Mouse (Mus musculus): ENCODE data around the gene Plce1. TPM values are rescaled to one million over a fixed set of nuclear protein-coding genes. Genes with fewer than 3 reads are reported as not detected.
"Not testable (repeated sequence)": the region's sequence is repeated elsewhere in the genome, so short reads cannot be mapped to it uniquely, and the experiment has no call there.

Gene Plce1
- polyA plus RNA-seq, 1 experiment from 2014 or later = 2.0 TPM

DNA sequence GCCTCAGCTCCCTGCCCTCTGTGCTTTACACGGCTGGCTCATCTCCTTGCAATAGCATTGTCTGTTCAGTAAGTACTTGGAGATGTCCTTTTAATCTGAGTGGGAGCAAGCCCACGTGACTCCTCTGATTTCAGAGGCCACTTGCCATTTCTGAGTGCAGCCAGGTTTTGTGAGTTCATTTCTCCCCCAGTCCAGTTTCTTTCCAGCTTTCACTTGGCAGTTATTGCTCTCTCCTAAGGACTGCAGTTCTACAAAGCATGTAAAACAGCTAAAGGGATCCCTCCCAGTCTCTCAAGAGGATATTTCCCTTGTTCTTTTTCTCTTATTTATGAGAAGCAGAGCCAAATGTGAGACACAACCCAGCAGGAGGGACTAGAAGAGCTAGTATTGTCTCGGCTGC lies 58.4 kb downstream of the Plce1 start:
- DNase-seq (ENCODE audit: low spot score) = no peak
- Histone ChIP-seq H3K4me2 (replicated peaks; ENCODE audit: low read depth, low read length) (no peak overlapping the region), H3K27ac (ENCODE audit: low read length) (no peak overlapping the region), H3K9ac (replicated peaks; ENCODE audit: low read depth) (no peak overlapping the region), H3K27me3 (replicated peaks; ENCODE audit: insufficient read depth, low read length) (no peaks in the 10 kb centered on the region), H3K36me3 (ENCODE audit: insufficient read depth, low read length) (no peaks in the 10 kb centered on the region), H3K9me3 (ENCODE audit: low read length) (no peaks in the 10 kb centered on the region), H3K4me3 (ENCODE audit: low read depth, low read length) (no peak overlapping the region), H3K4me1 (ENCODE audit: insufficient read depth, low read depth, low read length) (no peaks in the 10 kb centered on the region)
- no peak for ATAC-seq
- TF ChIP-seq CTCF (IDR thresholded peaks at IDR 0.05) (no peak), EP300 (IDR thresholded peaks at IDR 0.05) (no peak)
- WGBS = 69% methylated on average over 3 of the region's 3 CpGs

DNA sequence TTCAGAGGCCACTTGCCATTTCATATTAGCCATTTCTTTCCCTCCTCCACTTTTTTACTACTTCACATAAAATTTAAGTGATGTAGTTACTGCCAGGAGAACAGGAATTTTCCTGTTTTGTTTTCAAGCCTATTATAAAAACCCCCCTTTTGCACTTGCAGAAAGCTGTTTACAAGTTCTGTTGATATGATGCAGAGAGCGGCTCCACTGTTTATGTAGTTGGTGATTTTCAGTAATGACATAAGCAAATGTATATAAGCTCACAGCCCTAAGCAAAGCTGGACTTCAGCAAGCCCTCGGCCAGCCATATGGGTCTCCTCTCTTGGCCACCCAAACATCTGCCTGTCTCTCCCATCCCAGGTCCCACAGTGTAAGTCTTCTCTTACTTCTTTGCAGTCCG lies 59.6 kb downstream of the Plce1 start:
- Histone ChIP-seq H3K9me3 (ENCODE audit: low read length) (no peaks in the 10 kb centered on the region), H3K27ac (ENCODE audit: low read length) (no peak overlapping the region), H3K36me3 (ENCODE audit: insufficient read depth, low read length) (no peaks in the 10 kb centered on the region), H3K4me2 (replicated peaks; ENCODE audit: low read depth, low read length) (no peak overlapping the region), H3K4me1 (ENCODE audit: insufficient read depth, low read depth, low read length) (no peaks in the 10 kb centered on the region), H3K4me3 (ENCODE audit: low read depth, low read length) (no peak overlapping the region), H3K9ac (replicated peaks; ENCODE audit: low read depth) (no peak overlapping the region), H3K27me3 (replicated peaks; ENCODE audit: insufficient read depth, low read length) (no peaks in the 10 kb centered on the region)
- no peak for ATAC-seq
- TF ChIP-seq CTCF (IDR thresholded peaks at IDR 0.05) = no peak
- no peak for TF ChIP-seq EP300 (IDR thresholded peaks at IDR 0.05)
- DNase-seq (ENCODE audit: low spot score) = no peak
- 72% methylated on average over 3 of the region's 3 CpGs for WGBS

DNA sequence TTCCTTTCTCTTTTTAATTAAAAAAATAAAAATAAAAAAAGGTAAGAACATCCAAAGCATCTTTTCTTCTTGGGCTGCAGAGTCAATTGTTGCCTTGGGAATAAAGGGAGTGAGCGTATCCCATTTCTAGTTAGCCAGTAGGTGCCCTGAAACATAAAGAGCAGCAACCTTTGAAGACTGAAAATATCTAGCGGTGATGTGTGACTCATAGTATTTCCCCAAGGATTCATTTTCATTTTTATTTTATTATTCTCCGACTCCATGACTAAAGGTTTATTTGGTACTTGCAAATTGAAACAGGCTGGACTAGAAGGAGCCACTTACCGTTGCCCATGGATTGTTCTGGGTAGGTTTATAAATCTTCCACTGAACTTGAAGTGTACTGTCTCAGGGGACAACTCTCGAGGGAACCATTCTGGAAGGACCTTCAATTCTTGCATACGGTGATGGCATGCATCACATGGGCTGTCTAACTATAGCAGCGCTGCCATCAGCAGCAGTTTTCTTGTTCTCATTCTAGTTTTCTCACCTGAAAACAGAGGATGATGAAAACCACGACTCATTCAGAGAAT lies 68.7 kb downstream of the Plce1 start:
- no peak for ATAC-seq
- no peaks in the 10 kb centered on the region for H3K36me3 ChIP-seq (ENCODE audit: insufficient read depth, low read length)
- 84% methylated on average over 8 of the region's 8 CpGs for WGBS
- H3K27ac ChIP-seq (ENCODE audit: low read length) = no peak overlapping the region
- no peak overlapping the region for H3K4me2 ChIP-seq (replicated peaks; ENCODE audit: low read depth, low read length)
- H3K9me3 ChIP-seq (ENCODE audit: low read length) = no peaks in the 10 kb centered on the region
- H3K9ac ChIP-seq (replicated peaks; ENCODE audit: low read depth) = no peak overlapping the region
- no peak for DNase-seq (ENCODE audit: low spot score)
- no peaks in the 10 kb centered on the region for H3K4me1 ChIP-seq (ENCODE audit: insufficient read depth, low read depth, low read length)
- TF ChIP-seq CTCF (IDR thresholded peaks at IDR 0.05) (no peak), EP300 (IDR thresholded peaks at IDR 0.05) (no peak)
- no peaks in the 10 kb centered on the region for H3K27me3 ChIP-seq (replicated peaks; ENCODE audit: insufficient read depth, low read length)
- H3K4me3 ChIP-seq (ENCODE audit: low read depth, low read length) = no peak overlapping the region

DNA sequence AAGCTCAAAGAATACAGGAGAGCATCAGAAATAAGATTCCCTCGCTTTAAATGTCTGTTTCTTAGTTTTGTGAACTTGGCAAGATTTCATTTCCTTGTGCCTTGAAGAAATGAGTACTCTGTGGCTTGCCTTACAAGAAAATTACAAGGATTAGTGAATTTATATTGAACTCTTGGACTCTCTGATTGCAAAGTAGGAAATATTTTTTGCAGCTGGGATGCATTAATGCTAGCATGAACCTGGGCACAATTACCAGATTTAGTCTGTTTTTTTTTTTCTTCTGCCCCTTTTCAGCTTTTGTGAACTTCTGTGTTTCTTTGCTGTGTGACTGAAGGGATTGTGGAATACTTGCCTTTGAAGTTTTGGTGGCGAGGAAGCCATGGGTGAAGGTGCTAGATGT lies 72.6 kb downstream of the Plce1 start:
- no peak for ATAC-seq
- Histone ChIP-seq H3K4me2 (replicated peaks; ENCODE audit: low read depth, low read length) (no peak overlapping the region), H3K4me3 (ENCODE audit: low read depth, low read length) (no peak overlapping the region), H3K36me3 (ENCODE audit: insufficient read depth, low read length) (no peaks in the 10 kb centered on the region), H3K27ac (ENCODE audit: low read length) (no peak overlapping the region), H3K9me3 (ENCODE audit: low read length) (no peaks in the 10 kb centered on the region), H3K4me1 (ENCODE audit: insufficient read depth, low read depth, low read length) (no peaks in the 10 kb centered on the region), H3K9ac (replicated peaks; ENCODE audit: low read depth) (no peak overlapping the region), H3K27me3 (replicated peaks; ENCODE audit: insufficient read depth, low read length) (no peaks in the 10 kb centered on the region)
- no peak for TF ChIP-seq EP300 (IDR thresholded peaks at IDR 0.05)
- 62% methylated on average over 2 of the region's 2 CpGs for WGBS
- DNase-seq (ENCODE audit: low spot score) = no peak

DNA sequence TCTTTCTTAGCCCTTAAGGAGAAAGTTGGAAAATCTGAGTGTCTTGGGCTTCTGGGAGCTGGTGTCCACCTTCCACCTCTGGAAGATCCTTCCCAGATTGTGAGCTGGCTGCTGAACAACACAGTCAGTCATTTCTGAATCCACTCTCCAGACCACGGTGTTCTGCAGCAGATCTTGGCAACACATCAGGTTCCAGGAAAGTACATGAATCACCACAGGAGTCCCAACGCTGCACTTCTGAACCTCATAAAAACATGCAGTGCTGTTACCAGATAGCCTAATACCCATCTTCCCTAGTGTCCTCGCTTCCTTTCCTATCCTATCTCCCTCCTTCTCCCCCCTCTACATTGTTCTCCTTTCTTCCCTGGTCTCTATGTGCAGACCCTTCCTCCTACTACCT lies 74.5 kb downstream of the Plce1 start:
- H3K9me3 ChIP-seq (ENCODE audit: low read length) = no peaks in the 10 kb centered on the region
- ATAC-seq (no peak), DNase-seq (ENCODE audit: low spot score) (peak; percentile 9)
- no peak overlapping the region for H3K4me2 ChIP-seq (replicated peaks; ENCODE audit: low read depth, low read length)
- H3K36me3 ChIP-seq (ENCODE audit: insufficient read depth, low read length) = no peaks in the 10 kb centered on the region
- no peak overlapping the region for H3K4me3 ChIP-seq (ENCODE audit: low read depth, low read length)
- WGBS = 69% methylated on average over 3 of the region's 3 CpGs
- H3K27me3 ChIP-seq (replicated peaks; ENCODE audit: insufficient read depth, low read length) = no peaks in the 10 kb centered on the region
- no peak overlapping the region for H3K27ac ChIP-seq (ENCODE audit: low read length)
- TF ChIP-seq CTCF (IDR thresholded peaks at IDR 0.05) (no peak), EP300 (IDR thresholded peaks at IDR 0.05) (no peak)
- H3K4me1 ChIP-seq (ENCODE audit: insufficient read depth, low read depth, low read length) = no peaks in the 10 kb centered on the region
- H3K9ac ChIP-seq (replicated peaks; ENCODE audit: low read depth) = no peak overlapping the region

DNA sequence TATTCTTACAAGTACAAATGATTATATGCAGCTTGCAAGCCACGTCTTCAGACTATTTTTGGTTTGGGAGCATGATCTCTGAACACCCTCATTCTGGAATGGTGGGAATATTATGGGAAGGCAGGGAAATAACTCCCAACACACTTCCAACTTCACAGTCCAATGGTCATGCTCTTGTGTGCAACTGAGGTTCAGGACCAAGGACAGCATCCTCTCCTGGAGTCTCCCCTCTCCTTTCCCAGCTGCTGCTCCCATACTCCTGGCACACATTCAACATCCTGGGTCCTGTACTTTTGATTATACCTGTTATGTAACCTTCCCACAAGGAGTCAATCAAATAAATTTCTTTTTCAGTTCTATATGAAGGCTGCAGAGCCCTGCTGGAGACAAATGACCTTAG lies 77.9 kb downstream of the Plce1 start:
- peak; percentile 56 for DNase-seq (ENCODE audit: low spot score)

DNA sequence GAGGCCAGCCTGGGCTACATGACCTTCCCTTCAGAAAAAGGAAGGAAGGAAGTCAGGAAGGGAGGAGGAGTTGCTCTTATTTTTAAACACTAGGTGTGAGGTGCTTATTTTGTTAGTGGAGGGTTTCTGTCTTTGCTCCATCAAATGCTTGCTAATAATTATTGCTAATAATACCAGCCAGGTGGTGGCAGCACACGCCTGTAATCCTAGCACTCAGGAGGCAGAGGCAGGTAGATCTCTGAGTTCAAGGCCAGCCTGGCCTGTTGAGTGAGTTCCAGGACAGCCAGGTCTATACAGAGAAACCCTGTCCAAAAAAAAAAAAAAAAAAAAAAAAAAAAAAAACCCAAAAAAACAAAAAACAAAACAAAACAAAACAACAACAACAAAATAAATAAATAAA lies 81.0 kb downstream of the Plce1 start:
- ATAC-seq = not testable (repeated sequence)

More for the DNA sequence above, 77.9 kb downstream of the Plce1 start:
- no peak overlapping the region for H3K9ac ChIP-seq (replicated peaks; ENCODE audit: low read depth)
- no peak overlapping the region for H3K27ac ChIP-seq (ENCODE audit: low read length)
- no peak for TF ChIP-seq EP300 (IDR thresholded peaks at IDR 0.05)
- no peak for TF ChIP-seq CTCF (IDR thresholded peaks at IDR 0.05)
- no peaks in the 10 kb centered on the region for H3K36me3 ChIP-seq (ENCODE audit: insufficient read depth, low read length)
- no peak overlapping the region for H3K4me2 ChIP-seq (replicated peaks; ENCODE audit: low read depth, low read length)
- no peak for ATAC-seq
- H3K4me3 ChIP-seq (ENCODE audit: low read depth, low read length) = no peak overlapping the region
- H3K9me3 ChIP-seq (ENCODE audit: low read length) = no peaks in the 10 kb centered on the region
- H3K27me3 ChIP-seq (replicated peaks; ENCODE audit: insufficient read depth, low read length) = no peaks in the 10 kb centered on the region
- 58% methylated on average over 1 of the region's 1 CpGs for WGBS
- H3K4me1 ChIP-seq (ENCODE audit: insufficient read depth, low read depth, low read length) = no peaks in the 10 kb centered on the region

More for the DNA sequence above, 81.0 kb downstream of the Plce1 start:
- not testable (repeated sequence) for H3K36me3 ChIP-seq (ENCODE audit: insufficient read depth, low read length); H3K4me1 ChIP-seq (ENCODE audit: insufficient read depth, low read depth, low read length); H3K4me2 ChIP-seq (replicated peaks; ENCODE audit: low read depth, low read length); H3K9ac ChIP-seq (replicated peaks; ENCODE audit: low read depth); DNase-seq (ENCODE audit: low spot score); H3K9me3 ChIP-seq (ENCODE audit: low read length); H3K27ac ChIP-seq (ENCODE audit: low read length); H3K27me3 ChIP-seq (replicated peaks; ENCODE audit: insufficient read depth, low read length); H3K4me3 ChIP-seq (ENCODE audit: low read depth, low read length)
- peak; percentile 24 for TF ChIP-seq CTCF (IDR thresholded peaks at IDR 0.05)
- 72% methylated on average over 1 of the region's 1 CpGs for WGBS

Measured in lung, postnatal 0 days (tissue).